Mouse (Mus musculus): ENCODE measurements around the gene Gm37240.

DNA sequence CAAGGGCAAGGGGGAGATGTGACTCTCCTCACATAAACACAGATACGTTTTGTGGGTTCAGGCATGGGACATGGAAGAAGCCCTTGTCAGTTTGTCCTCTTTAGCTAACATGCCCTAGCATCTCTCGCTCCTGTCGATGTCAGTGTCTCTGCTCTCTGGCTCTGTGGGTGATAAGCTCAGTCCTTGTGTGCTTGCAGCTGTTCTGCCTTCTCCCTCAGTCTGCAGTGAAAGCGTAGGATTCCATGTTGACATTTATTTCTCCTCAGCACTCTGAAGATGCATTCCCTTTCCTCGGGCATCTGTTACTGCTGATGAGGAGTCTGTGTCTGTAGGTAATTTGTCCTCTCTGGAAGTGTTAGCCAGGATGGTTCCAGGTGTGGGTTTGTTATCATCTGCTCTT lies 304.1 kb downstream of the Gm37240 start:
- TF ChIP-seq CTCF (IDR thresholded peaks at IDR 0.05; ENCODE audit: borderline replicate concordance, insufficient read depth, low read length) (no peak), POLR2A (IDR thresholded peaks at IDR 0.05; ENCODE audit: low read depth, low read length) (no peak)
